Mouse (Mus musculus) erythroblast, embryonic 14.5 days (primary cell): ENCODE results near the gene Fscn2.

Source experiments
- GATA1 ChIP-seq: IDR thresholded peaks from 2 replicates; pipeline ENCODE4 v1.6.1; 2012; ENCODE audit warnings: low read length, inconsistent platforms, mixed read lengths
- TAL1 ChIP-seq: IDR thresholded peaks from 3 replicates; pipeline ENCODE4 v1.6.1; 2012; ENCODE audit warnings: low read length, inconsistent platforms, mixed read lengths

DNA sequence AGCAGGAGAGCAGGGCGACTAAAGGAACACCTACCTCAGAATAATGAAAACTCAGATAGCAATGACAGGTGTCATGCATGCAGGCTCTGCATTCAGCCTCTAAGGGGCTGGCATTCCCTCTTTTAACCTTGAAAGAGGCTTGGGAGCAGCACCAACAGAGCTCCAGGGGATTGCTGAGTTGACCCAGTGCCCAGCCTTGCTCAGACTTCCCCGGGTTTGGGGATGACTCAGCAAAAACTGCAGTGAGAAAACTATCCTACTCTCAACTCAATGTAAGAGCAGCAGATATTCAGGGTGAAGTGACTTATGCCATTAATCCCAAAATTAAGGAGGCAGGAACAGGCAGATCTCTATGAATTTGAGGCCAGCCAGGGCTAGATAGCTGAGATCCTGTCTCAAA lies 25.8 kb downstream of the Fscn2 start:
- no peak for TF ChIP-seq GATA1
- no peak for TF ChIP-seq TAL1
